Mouse (Mus musculus) lung, adult 2 months (tissue): ENCODE measurements around the gene Spata33. TPM values are rescaled to one million over a fixed set of nuclear protein-coding genes. Genes with fewer than 3 reads are reported as not detected.
A peak's percentile ranks its signal among the peaks of the same experiment; 100 is the strongest.

Experiments
- DNase-seq: peaks from one replicate; pipeline ENCODE4 v3.0.0; 2022
- H3K4me1 ChIP-seq: fragments of 200-500 bp; 2 replicates; pipeline ENCODE4 v1.6.1; 2011; ENCODE audit warnings: low read length; ENCODE audit not compliant: control insufficient read depth, insufficient read depth
- H3K4me3 ChIP-seq: fragments of 200-500 bp; replicated peaks from 2 replicates; pipeline ENCODE3; 2011; ENCODE audit warnings: low read depth, mild to moderate bottlenecking, control low read depth, low read length; ENCODE audit errors: extremely low read depth
- CTCF ChIP-seq: fragments of 200-500 bp; IDR thresholded peaks from 2 replicates; pipeline ENCODE4 v1.5.1; 2011; ENCODE audit warnings: mild to moderate bottlenecking, low read length, control low read depth; ENCODE audit not compliant: insufficient read depth
- POLR2A ChIP-seq: fragments of 200-500 bp; IDR thresholded peaks from 2 replicates; pipeline ENCODE4 v1.6.1; 2011; ENCODE audit warnings: low read depth, mild to moderate bottlenecking, control low read depth, low read length, borderline replicate concordance; ENCODE audit errors: extremely low read depth
- WGBS: fragments of 180-500 bp; shearing (Covaris S2); methylation state at CpG from one replicate; pipeline ENCODE4 v1.1.7; 2018; 5-methylcytosine and 5-hydroxymethylcytosine counted together
- polyA plus RNA-seq: library from polyadenylated mRNA; depleted of rRNA; stranded (reverse); fragments of >200 nt; gene quantifications from 2 replicates; pipeline ENCODE4 v1.2.3, GENCODE M21; 2012

Spata33 gene
- polyA plus RNA-seq, 1 experiment: 3.1 TPM

GRCm38 (mm10) chr8:123231742-123232141 is 19.1 kb downstream of the Spata33 start:
- TF ChIP-seq CTCF (no peak), POLR2A (no peak)
- 60% methylated on average over 5 of the region's 5 CpGs for WGBS
- no peak for DNase-seq

GRCm38 (mm10) chr8:123232553-123232952 is 19.9 kb downstream of the Spata33 start:
- 40% methylated on average over 7 of the region's 7 CpGs for WGBS
- TF ChIP-seq POLR2A: no peak
- TF ChIP-seq CTCF: no peak
- peaks cover 7% of the 10 kb centered on the region; the same call in 1 of the 2 replicates for H3K4me1 ChIP-seq
- H3K4me3 ChIP-seq: no peak overlapping the region
- DNase-seq: no peak

More at GRCm38 (mm10) chr8:123231742-123232141, 19.1 kb downstream of the Spata33 start:
- Histone ChIP-seq H3K4me3 (no peak overlapping the region), H3K4me1 (peaks cover 7% of the 10 kb centered on the region; the same call in 1 of the 2 replicates)

GRCm38 (mm10) chr8:123233300-123233699 is 20.7 kb downstream of the Spata33 start:
- peaks cover 7% of the 10 kb centered on the region; the same call in 1 of the 2 replicates for H3K4me1 ChIP-seq
- DNase-seq: no peak
- H3K4me3 ChIP-seq: no peak overlapping the region
- 65% methylated on average over 13 of the region's 13 CpGs for WGBS
- TF ChIP-seq CTCF: no peak
- TF ChIP-seq POLR2A: no peak

GRCm38 (mm10) chr8:123233760-123234159 is 21.1 kb downstream of the Spata33 start:
- DNase-seq: no peak
- 68% methylated on average over 11 of the region's 11 CpGs for WGBS

GRCm38 (mm10) chr8:123234918-123235519 is 22.4 kb downstream of the Spata33 start:
- WGBS: 31% methylated on average over 13 of the region's 13 CpGs
- TF ChIP-seq POLR2A: no peak
- TF ChIP-seq CTCF: no peak
- DNase-seq: no peak
- H3K4me3 ChIP-seq: peak overlapping the region; percentile 12
- H3K4me1 ChIP-seq: peaks cover 7% of the 10 kb centered on the region; the same call in 1 of the 2 replicates

More at GRCm38 (mm10) chr8:123233760-123234159, 21.1 kb downstream of the Spata33 start:
- TF ChIP-seq CTCF (no peak), POLR2A (no peak)
- H3K4me1 ChIP-seq: peaks cover 7% of the 10 kb centered on the region; the same call in 1 of the 2 replicates
- H3K4me3 ChIP-seq: no peak overlapping the region

- DNase-seq: peak; percentile 89
- WGBS: under 1% methylated on average over 57 of the region's 57 CpGs
- Histone ChIP-seq H3K4me3 (peak within 1 kb of the TSS; percentile 88), H3K4me1 (peaks cover 7% of the 10 kb centered on the region; the same call in 1 of the 2 replicates)
- TF ChIP-seq CTCF (no peak), POLR2A (peak; percentile 57; the same call in 1 of the 2 replicates)
These were observed 23.2 kb downstream of the Spata33 start, which contains the start of gene Spata2l for GRCm38 (mm10) chr8:123235520-123236497. Spata2l (minus strand) TSS chr8:123236233.

- H3K4me1 ChIP-seq: peaks cover 7% of the 10 kb centered on the region; the same call in 1 of the 2 replicates
- TF ChIP-seq CTCF (no peak), POLR2A (no peak)
- 88% methylated on average over 10 of the region's 10 CpGs for whole genome bisulfite sequencing
- no peak for DNase-seq
- no peak overlapping the region for H3K4me3 ChIP-seq
These were observed 26.8 kb downstream of the Spata33 start for GRCm38 (mm10) chr8:123239398-123239797.

- no peak for TF ChIP-seq CTCF
- DNase-seq: no peak
- WGBS: 73% methylated on average over 7 of the region's 7 CpGs
- H3K4me3 ChIP-seq: no peak overlapping the region
- H3K4me1 ChIP-seq: no peaks in the 10 kb centered on the region
These were observed 29.7 kb downstream of the Spata33 start for GRCm38 (mm10) chr8:123242107-123242923.

GRCm38 (mm10) chr8:123243053-123243452 is 30.4 kb downstream of the Spata33 start:
- no peak for DNase-seq
- WGBS: 73% methylated on average over 11 of the region's 11 CpGs
- Histone ChIP-seq H3K4me1 (no peaks in the 10 kb centered on the region), H3K4me3 (no peak overlapping the region)
- TF ChIP-seq CTCF (no peak), POLR2A (no peak)
